Mouse (Mus musculus): ENCODE results near the gene Ifitm1. TPM values are rescaled to one million over a fixed set of nuclear protein-coding genes. Genes with fewer than 3 reads are reported as not detected.
"Not testable (repeated sequence)": the region's sequence is repeated elsewhere in the genome, so short reads cannot be mapped to it uniquely, and the experiment has no call there.

Ifitm1 gene
- polyA plus RNA-seq, 1 experiment from 2014 or later: 148 TPM

DNA sequence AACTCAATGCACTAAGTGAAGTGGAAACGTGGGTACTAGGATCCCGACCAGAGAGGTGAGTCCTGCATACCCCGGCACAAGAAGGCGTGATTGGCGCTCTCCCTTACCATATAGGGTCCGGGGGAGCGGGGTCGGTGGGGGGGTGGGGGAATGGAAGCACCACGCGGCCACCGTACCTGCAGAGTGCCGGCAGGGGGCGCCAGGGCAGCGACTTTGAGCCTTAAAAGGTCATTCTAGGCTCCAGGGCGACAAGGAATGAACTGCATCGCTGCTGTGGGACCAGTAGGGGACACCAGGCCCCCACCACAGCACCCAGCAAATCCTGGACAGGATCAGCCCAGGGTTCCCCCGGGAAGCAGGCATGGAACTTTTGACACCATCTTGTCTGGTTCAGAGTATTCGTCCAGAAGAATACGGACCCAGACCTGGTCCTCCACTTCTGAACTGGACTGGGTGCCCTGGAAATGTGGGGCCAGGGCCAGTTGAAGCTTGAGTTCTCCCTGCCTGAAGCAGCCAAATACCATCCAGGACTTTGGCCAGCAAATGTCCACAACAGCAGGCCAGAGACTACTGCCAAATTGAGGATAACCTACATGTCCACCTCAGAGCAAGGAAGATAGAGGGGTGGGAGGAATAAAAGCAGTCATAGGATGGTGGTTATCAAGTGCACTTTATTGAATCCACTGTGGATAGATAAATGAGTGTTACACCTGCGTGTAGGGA lies 42.1 kb downstream of the Ifitm1 start:
- 7% methylated on average over 20 of the region's 20 CpGs for WGBS
- Histone ChIP-seq H3K4me1 (replicated peaks) (peaks cover 19% of the 10 kb centered on the region), H3K9ac (0 out of 2 replicates have a peak overlapping the region, but pooled peaks have one; percentile 45), H3K27ac (peak overlapping the region; percentile 86), H3K27me3 (replicated peaks) (no peaks in the 10 kb centered on the region), H3K36me3 (no peaks in the 10 kb centered on the region), H3K9me3 (no peaks in the 10 kb centered on the region), H3K4me3 (replicated peaks) (peak overlapping the region; percentile 44), H3K4me2 (replicated peaks) (peak overlapping the region; percentile 62)
- ATAC-seq: peak; percentile 90

DNA sequence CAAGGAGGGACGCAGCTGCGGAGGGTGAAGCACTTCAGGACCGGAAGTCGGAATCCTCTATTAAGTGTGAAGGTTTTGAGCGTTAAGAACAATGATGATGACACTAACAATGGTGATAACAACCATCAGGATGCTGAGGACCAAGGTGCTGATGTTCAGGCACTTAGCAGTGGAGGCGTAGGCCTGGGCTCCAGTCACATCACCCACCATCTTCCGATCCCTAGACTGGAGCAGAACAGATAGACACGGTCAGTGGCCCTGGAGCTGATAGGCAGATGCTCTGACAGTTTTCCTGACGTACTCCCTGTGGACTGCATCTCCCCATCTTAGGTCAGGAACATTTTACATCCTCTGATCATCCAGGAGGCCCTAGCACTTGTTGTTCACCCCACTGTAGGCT lies 42.6 kb downstream of the Ifitm1 start:
- H3K4me2 ChIP-seq (replicated peaks): peak overlapping the region; percentile 62
- peak overlapping the region; percentile 45 for H3K9ac ChIP-seq

DNA sequence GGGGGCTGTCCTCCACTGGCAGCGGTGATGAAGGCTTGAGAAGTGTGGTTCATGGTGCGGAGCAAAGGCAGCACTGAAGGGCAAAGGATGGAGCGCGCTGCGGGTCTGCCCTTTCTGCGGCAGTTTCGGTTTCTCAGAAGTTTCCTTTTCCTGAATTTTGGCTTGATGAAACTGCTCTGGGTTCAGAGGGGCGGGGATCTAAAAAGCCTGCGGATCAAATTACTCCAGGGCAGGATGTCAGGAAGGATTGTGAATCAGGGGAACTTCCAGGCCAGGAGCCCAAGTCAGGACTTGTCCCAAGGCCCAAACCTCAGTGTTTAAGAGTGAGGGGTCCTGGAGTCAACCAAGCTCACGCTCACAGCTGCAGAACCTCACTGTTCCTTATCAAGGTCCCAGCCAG lies 43.6 kb downstream of the Ifitm1 start, which contains the start of gene Ifitm3:
TSS of gene Ifitm3 (minus strand) at position 178 of the 400 bp plus-strand sequence.
- H3K27me3 ChIP-seq (replicated peaks): no peaks in the 10 kb centered on the region
- no peaks in the 10 kb centered on the region for H3K36me3 ChIP-seq

More for the DNA sequence above, 42.6 kb downstream of the Ifitm1 start:
- Histone ChIP-seq H3K4me3 (replicated peaks) (peak overlapping the region; percentile 44), H3K4me1 (replicated peaks) (peaks cover 19% of the 10 kb centered on the region), H3K36me3 (no peaks in the 10 kb centered on the region), H3K27me3 (replicated peaks) (no peaks in the 10 kb centered on the region), H3K9me3 (no peaks in the 10 kb centered on the region), H3K27ac (peak overlapping the region; percentile 86)
- 72% methylated on average over 9 of the region's 9 CpGs for WGBS
- ATAC-seq: no peak

DNA sequence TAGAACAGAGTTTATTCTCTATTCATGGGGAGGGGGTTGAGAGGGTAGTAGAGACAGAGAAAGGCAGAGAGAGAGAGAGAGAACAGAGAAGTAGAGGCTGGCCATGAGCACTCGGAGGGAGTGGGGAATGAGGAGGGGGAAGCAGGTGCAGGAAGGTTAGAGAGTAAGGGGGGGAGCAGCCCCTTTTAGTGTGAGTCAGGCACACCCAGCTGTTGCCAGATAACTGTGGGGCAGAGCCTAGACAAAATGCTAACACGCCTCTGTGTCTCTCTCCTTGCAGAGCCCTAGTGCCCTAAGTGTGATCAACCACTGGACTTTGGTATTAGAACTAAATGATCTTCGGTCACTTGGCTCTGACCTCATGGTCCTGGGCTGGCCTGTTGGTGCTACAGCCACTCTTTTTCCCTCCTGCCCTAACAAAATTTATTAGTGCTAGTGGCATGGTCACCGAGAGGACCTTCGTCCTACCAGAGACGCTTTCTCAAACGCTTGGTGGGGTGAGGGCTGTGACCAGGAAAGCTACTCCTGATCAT lies 44.3 kb downstream of the Ifitm1 start:
- Histone ChIP-seq H3K36me3 (no peaks in the 10 kb centered on the region), H3K4me3 (replicated peaks) (no peak overlapping the region), H3K9me3 (no peaks in the 10 kb centered on the region), H3K27ac (peak overlapping the region; percentile 13; the same call in 1 of the 2 replicates), H3K27me3 (replicated peaks) (no peaks in the 10 kb centered on the region), H3K4me2 (replicated peaks) (no peak overlapping the region), H3K9ac (no peak overlapping the region), H3K4me1 (replicated peaks) (peaks cover 19% of the 10 kb centered on the region)
- ATAC-seq: no peak
- 83% methylated on average over 7 of the region's 7 CpGs for WGBS

More for the DNA sequence above, 43.6 kb downstream of the Ifitm1 start, which contains the start of gene Ifitm3:
- Histone ChIP-seq H3K4me3 (replicated peaks) (peak within 1 kb of the TSS; percentile 44), H3K4me2 (replicated peaks) (peak within 1 kb of the TSS; percentile 62), H3K4me1 (replicated peaks) (peaks cover 19% of the 10 kb centered on the region), H3K27ac (peak within 1 kb of the TSS; percentile 86), H3K9ac (peak within 1 kb of the TSS; percentile 45), H3K9me3 (no peaks in the 10 kb centered on the region)
- WGBS: 22% methylated on average over 10 of the region's 10 CpGs
- ATAC-seq: peak; percentile 42

DNA sequence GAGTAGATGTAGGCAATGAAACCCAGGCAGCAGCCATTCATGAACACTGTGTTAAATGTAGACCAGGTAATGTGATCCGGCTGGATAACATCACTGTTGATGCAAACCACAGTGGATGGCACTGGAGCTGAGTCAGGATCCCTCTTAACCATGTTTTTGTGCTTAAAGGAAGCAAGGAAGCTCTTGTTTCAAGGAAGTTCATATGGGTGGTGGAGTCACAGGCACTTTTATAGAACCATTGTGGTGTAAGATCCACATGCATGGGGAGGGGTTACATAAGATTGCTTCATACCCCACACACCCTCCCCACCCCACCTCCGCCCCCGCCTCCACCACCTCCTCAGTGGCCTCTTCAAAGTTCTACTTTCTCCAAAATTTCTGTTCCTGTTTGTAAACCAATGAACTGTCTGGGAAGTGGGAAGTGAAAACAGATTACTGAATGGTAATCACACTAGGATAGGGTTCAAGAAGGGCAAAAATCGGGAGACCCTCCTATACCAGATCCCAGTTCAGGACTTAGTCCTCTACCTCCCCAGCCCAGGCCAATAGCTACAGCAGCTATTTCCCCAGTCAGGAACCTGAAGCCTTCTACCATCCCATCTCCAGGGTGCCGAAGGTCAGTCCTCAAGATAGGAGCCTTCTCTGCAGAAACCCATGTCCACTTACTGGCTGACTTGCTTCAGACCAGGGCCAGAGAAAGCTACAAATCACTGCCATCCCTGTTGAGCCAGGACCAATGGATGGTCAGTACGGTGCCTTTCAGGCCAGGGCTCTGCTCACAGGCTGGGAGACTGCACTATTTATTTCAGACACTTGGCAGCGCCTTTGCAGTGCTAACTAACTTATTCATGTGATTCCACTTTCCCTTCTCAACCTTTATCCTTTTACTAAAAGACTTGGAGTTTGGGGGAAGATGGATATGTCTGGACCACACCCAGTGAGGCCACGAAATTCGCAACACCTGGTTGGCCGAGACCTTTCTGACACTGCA lies 50.0 kb downstream of the Ifitm1 start:
- Histone ChIP-seq H3K4me2 (replicated peaks) (no peak overlapping the region), H3K36me3 (no peaks in the 10 kb centered on the region), H3K9me3 (no peaks in the 10 kb centered on the region), H3K27me3 (replicated peaks) (no peaks in the 10 kb centered on the region), H3K27ac (no peak overlapping the region), H3K9ac (no peak overlapping the region), H3K4me3 (replicated peaks) (no peak overlapping the region), H3K4me1 (replicated peaks) (no peaks in the 10 kb centered on the region)
- WGBS: 73% methylated on average over 10 of the region's 10 CpGs
- ATAC-seq: no peak

DNA sequence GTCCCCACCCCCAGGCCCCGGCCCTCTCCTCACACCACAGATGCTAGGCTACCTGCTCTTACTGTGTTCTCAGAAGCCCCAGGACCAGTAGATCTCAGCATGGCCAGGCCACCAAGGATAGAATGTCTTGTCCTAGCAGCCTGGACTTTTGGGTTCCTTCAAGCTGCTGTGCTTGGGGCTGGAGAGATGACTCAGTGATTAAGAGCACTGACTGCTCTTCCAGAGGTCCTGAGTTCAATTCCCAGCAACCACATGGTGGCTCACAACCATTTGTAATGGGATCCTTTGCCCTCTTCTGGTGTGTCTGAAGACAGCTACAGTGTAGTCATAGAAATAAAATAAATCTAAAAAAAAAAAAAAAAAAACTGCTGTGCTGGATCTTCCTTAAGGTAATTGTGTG lies 50.8 kb downstream of the Ifitm1 start, which contains the start of gene Ifitm6:
TSS of gene Ifitm6 (minus strand) at position 101 of the 400 bp plus-strand sequence.
- H3K27ac ChIP-seq; H3K9ac ChIP-seq; H3K4me2 ChIP-seq (replicated peaks); H3K4me1 ChIP-seq (replicated peaks); H3K4me3 ChIP-seq (replicated peaks); H3K27me3 ChIP-seq (replicated peaks); ATAC-seq; H3K36me3 ChIP-seq; H3K9me3 ChIP-seq: not testable (repeated sequence)
- 82% methylated on average over 1 of the region's 1 CpGs for WGBS

DNA sequence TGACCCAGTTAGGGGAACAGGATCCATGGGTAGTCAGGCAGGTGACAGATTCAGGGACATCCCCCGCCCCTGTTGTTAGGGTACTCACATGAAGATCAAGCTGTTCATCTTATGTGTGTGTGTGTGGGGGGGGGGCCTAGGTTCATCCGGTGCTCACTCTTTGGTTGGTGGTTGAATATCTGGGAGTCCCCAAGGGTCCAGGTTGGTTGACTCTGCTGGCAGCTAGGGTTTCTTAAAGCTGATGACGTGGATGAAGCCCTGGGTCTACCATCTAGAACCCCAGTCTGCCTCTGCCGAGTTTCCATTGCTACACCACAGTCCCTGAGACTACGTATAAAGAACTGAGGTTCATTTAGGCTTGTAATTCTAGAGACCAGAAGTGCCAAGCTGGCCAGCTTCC lies 52.0 kb downstream of the Ifitm1 start:
- H3K9ac ChIP-seq: no peak overlapping the region

More for the DNA sequence above, 52.0 kb downstream of the Ifitm1 start:
- H3K4me3 ChIP-seq (replicated peaks): no peak overlapping the region
- no peaks in the 10 kb centered on the region for H3K36me3 ChIP-seq
- 95% methylated on average over 5 of the region's 5 CpGs for WGBS
- no peak for ATAC-seq
- no peak overlapping the region for H3K4me2 ChIP-seq (replicated peaks)
- H3K9me3 ChIP-seq: no peaks in the 10 kb centered on the region
- no peaks in the 10 kb centered on the region for H3K27me3 ChIP-seq (replicated peaks)
- H3K27ac ChIP-seq: no peak overlapping the region
- H3K4me1 ChIP-seq (replicated peaks): no peaks in the 10 kb centered on the region

Other genes starting within 250 kb of the Ifitm1 start
- not detected in 2 replicates for gene Cyp2e1, start 203.5 kb upstream of the Ifitm1 start, polyA plus RNA-seq (2015; fragmentation: Nextera tagmentation; extraction: Ambion mirVana)
- 0.40 and 0.48 TPM in 2 replicates for gene Syce1, start 179.4 kb upstream of the Ifitm1 start, polyA plus RNA-seq (2015; fragmentation: Nextera tagmentation; extraction: Ambion mirVana)
- 1.6 and 2.0 TPM in 2 replicates for gene Zfp941, start 145.0 kb upstream of the Ifitm1 start, polyA plus RNA-seq (2015; fragmentation: Nextera tagmentation; extraction: Ambion mirVana)
- 4.8 TPM in 2 replicates for gene Urah, start 132.2 kb upstream of the Ifitm1 start, polyA plus RNA-seq (2015; fragmentation: Nextera tagmentation; extraction: Ambion mirVana)
- gene Scgb1c1, start 121.7 kb upstream of the Ifitm1 start, polyA plus RNA-seq (2015; fragmentation: Nextera tagmentation; extraction: Ambion mirVana): not detected in 2 replicates
- gene Odf3, start 119.4 kb upstream of the Ifitm1 start, polyA plus RNA-seq (2015; fragmentation: Nextera tagmentation; extraction: Ambion mirVana): not detected in 2 replicates
- 0.54 TPM in 1 of 2 replicates, not detected in the other for gene Gm45785, start 110.9 kb upstream of the Ifitm1 start, polyA plus RNA-seq (2015; fragmentation: Nextera tagmentation; extraction: Ambion mirVana)
- gene Ric8a, start 110.3 kb upstream of the Ifitm1 start, polyA plus RNA-seq (2015; fragmentation: Nextera tagmentation; extraction: Ambion mirVana): 51.9 and 66.6 TPM in 2 replicates
- 31.7 and 37.1 TPM in 2 replicates for gene Bet1l, start 109.6 kb upstream of the Ifitm1 start, polyA plus RNA-seq (2015; fragmentation: Nextera tagmentation; extraction: Ambion mirVana)
- 194 and 214 TPM in 2 replicates for gene Psmd13, start 85.3 kb upstream of the Ifitm1 start, polyA plus RNA-seq (2015; fragmentation: Nextera tagmentation; extraction: Ambion mirVana)
- gene Sirt3, start 84.9 kb upstream of the Ifitm1 start, polyA plus RNA-seq (2015; fragmentation: Nextera tagmentation; extraction: Ambion mirVana): 27.7 and 31.4 TPM in 2 replicates
- not detected in 2 replicates for gene Cox8b, start 66.8 kb upstream of the Ifitm1 start, polyA plus RNA-seq (2015; fragmentation: Nextera tagmentation; extraction: Ambion mirVana)
- 42.9 and 46.8 TPM in 2 replicates for gene Nlrp6, start 46.3 kb upstream of the Ifitm1 start, polyA plus RNA-seq (2015; fragmentation: Nextera tagmentation; extraction: Ambion mirVana)
- 21.6 and 21.9 TPM in 2 replicates for gene Pgghg, start 25.8 kb upstream of the Ifitm1 start, polyA plus RNA-seq (2015; fragmentation: Nextera tagmentation; extraction: Ambion mirVana)
- gene Ifitm5, start 16.9 kb upstream of the Ifitm1 start, polyA plus RNA-seq (2015; fragmentation: Nextera tagmentation; extraction: Ambion mirVana): 2.4 and 3.4 TPM in 2 replicates
- 0.69 TPM in 1 of 2 replicates, not detected in the other for gene Gm45717, start 11.3 kb upstream of the Ifitm1 start, polyA plus RNA-seq (2015; fragmentation: Nextera tagmentation; extraction: Ambion mirVana)
- gene Ifitm2, start 11.2 kb upstream of the Ifitm1 start, polyA plus RNA-seq (2015; fragmentation: Nextera tagmentation; extraction: Ambion mirVana): 1,251 and 1,347 TPM in 2 replicates
- 255 and 288 TPM in 2 replicates for gene Ifitm3, start 43.5 kb downstream of the Ifitm1 start, polyA plus RNA-seq (2015; fragmentation: Nextera tagmentation; extraction: Ambion mirVana)
- gene Ifitm6, start 50.7 kb downstream of the Ifitm1 start, polyA plus RNA-seq (2015; fragmentation: Nextera tagmentation; extraction: Ambion mirVana): 1.6 and 3.6 TPM in 2 replicates
- gene Gm17387, start 61.9 kb downstream of the Ifitm1 start, polyA plus RNA-seq (2015; fragmentation: Nextera tagmentation; extraction: Ambion mirVana): not detected in 2 replicates
- 7.9 and 10.7 TPM in 2 replicates for gene B4galnt4, start 93.9 kb downstream of the Ifitm1 start, polyA plus RNA-seq (2015; fragmentation: Nextera tagmentation; extraction: Ambion mirVana)
- 24.6 and 26.1 TPM in 2 replicates for gene Pkp3, start 111.0 kb downstream of the Ifitm1 start, polyA plus RNA-seq (2015; fragmentation: Nextera tagmentation; extraction: Ambion mirVana)
- 17.8 and 20.5 TPM in 2 replicates for gene Sigirr, start 133.4 kb downstream of the Ifitm1 start, polyA plus RNA-seq (2015; fragmentation: Nextera tagmentation; extraction: Ambion mirVana)
- gene Ano9, start 150.6 kb downstream of the Ifitm1 start, polyA plus RNA-seq (2015; fragmentation: Nextera tagmentation; extraction: Ambion mirVana): 29.5 and 35.3 TPM in 2 replicates
- 58.0 and 59.7 TPM in 2 replicates for gene Ptdss2, start 155.2 kb downstream of the Ifitm1 start, polyA plus RNA-seq (2015; fragmentation: Nextera tagmentation; extraction: Ambion mirVana)
- 123 and 155 TPM in 2 replicates for gene Rnh1, start 205.6 kb downstream of the Ifitm1 start, polyA plus RNA-seq (2015; fragmentation: Nextera tagmentation; extraction: Ambion mirVana)
- 92.9 and 107 TPM in 2 replicates for gene Hras, start 226.8 kb downstream of the Ifitm1 start, polyA plus RNA-seq (2015; fragmentation: Nextera tagmentation; extraction: Ambion mirVana)
- gene Lrrc56, start 226.9 kb downstream of the Ifitm1 start, polyA plus RNA-seq (2015; fragmentation: Nextera tagmentation; extraction: Ambion mirVana): 5.1 and 5.4 TPM in 2 replicates
- gene Lmntd2, start 246.9 kb downstream of the Ifitm1 start, polyA plus RNA-seq (2015; fragmentation: Nextera tagmentation; extraction: Ambion mirVana): 3.5 and 3.6 TPM in 2 replicates
- gene Rassf7, start 248.6 kb downstream of the Ifitm1 start, polyA plus RNA-seq (2015; fragmentation: Nextera tagmentation; extraction: Ambion mirVana): 63.7 and 70.0 TPM in 2 replicates

Data from intestine, embryonic 15.5 days (tissue).